Mouse (Mus musculus) heart, postnatal 14 days (tissue): ENCODE data around the gene Akap17b. TPM values are rescaled to one million over a fixed set of nuclear protein-coding genes. Genes with fewer than 3 reads are reported as not detected.
"Not testable (repeated sequence)": the region's sequence is repeated elsewhere in the genome, so short reads cannot be mapped to it uniquely, and the experiment has no call there.

ENCODE experiments used
- DNase-seq, 2 experiments: peaks; one replicate each; pipeline ENCODE4 v3.0.0; 2021 to 2022
- intact Hi-C: fragments of 180-260 bp; cut with DNase I; formaldehyde crosslinking; loops from one replicate; pipeline ENCODE4 v1.15.1; 2025
- long read RNA-seq, 2 experiments: library from polyadenylated mRNA; stranded (forward); transcript quantifications; one replicate each; pipeline ENCODE4 v2.0.0; 2021
- total RNA-seq, 2 experiments: library from RNA; stranded (reverse); gene quantifications; 2 replicates each; pipeline ENCODE4 v1.2.3; 2021

Akap17b gene
- 1 to 10 TPM; 1.9 to 2.2 TPM for total RNA-seq
- long read RNA-seq, experiment 1, full-length matches to known transcripts = 1 of 2 reads
- long read RNA-seq, experiment 1, partial matches to known transcripts = 1 of 2 reads
- long read RNA-seq, experiment 1, other reads (novel, unspliced or antisense) = 0 of 2 reads
- long read RNA-seq, experiment 2, full-length matches to known transcripts = 1 of 3 reads
- long read RNA-seq, experiment 2, partial matches to known transcripts = 0 of 3 reads
- long read RNA-seq, experiment 2, other reads (novel, unspliced or antisense) = 2 of 3 reads

- peak; percentile 74 to 80 for DNase-seq
- intact Hi-C loops = no loop called here
Observed at GRCm38 (mm10) chrX:36644657-36645551, at the start of gene Akap17b. Gene Akap17b, minus strand, starts transcription at chrX:36645395.

DNA sequence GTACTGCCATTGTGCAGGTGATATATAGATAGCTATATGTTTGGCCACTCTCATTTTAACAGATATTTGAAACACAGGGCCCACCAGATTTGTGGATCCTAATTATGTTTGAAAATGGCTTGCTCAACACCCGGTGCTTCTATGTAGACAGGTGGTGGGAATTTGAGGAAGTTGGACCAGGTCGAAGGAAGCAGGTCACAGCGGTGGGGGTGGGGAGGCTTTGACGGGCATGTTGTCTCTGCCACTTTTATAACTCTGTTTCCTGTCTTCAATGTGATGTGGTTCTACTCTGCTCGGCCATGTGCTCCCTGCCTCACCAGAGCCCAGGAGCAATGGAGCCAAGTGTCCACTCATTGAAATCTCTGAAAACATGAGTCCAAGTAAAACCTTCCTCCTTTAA lies 46.2 kb upstream of the Akap17b start:
- no peak for DNase-seq
- intact Hi-C loops = no loop called here

- intact Hi-C loops = no loop called here
- no peak for DNase-seq
Observed at GRCm38 (mm10) chrX:36689655-36690054, 44.5 kb upstream of the Akap17b start.

DNA sequence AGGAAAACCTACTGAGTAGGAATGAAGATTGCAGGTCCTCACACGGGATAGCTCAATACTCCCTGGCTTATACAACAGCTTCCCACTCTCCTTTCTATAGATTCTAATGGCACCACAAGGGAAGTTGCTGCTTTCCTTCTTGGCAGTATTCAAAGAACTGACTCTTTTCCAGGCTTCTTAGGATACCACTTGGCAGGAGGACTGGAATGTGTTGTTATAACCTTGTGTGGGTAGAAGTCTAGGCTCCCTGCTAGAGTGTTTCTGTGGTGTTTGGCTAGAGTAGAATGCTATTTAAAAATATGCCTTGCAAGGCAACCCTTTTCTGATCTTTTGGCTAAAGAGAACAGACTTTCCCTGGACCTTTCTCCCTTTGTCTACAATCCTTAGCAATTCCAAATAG lies 31.6 kb upstream of the Akap17b start:
- intact Hi-C loops = no loop called here
- DNase-seq = no peak

DNA sequence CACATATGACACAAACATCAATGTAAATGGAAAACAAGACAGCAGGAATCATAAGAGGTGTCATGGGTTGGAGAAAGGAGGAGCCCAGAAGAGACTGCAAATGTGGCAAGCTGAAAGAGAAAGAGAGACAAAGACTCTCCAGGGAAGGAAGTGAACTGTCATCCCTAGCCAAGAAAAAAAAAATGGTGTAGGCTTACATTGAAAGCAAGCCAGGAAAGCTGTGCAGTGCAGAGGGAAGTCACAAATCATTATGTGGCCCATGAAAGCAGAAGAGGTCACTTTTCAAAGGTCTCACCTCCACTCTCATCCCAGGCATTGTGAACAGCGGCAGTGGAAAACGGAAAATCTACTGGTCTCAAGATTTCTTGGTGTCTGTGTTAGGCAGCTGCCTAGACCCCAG lies 27.5 kb upstream of the Akap17b start:
- no peak for DNase-seq
- intact Hi-C loops = no loop called here

DNA sequence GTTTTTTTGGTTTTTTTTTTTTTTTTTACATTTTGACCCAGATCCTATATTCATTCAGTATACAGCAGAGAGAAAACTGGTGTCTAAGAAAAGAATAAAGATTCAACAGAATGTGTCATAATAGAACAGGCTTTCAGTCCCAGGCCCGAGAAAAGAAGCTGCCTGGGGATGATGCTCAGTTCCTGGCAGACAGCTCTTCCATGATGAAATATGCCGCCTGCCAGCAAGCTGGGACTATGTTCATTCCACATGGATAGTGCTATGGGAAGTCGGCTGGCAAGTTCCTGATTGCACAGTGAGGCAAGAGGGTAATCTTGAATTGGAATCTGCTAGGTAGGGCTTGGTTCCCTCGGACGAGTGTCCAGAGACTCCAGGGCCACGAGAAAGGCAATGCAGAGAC lies 5.1 kb downstream of the Akap17b start:
- intact Hi-C loops = no loop called here
- DNase-seq = peak; percentile 1 to 6

DNA sequence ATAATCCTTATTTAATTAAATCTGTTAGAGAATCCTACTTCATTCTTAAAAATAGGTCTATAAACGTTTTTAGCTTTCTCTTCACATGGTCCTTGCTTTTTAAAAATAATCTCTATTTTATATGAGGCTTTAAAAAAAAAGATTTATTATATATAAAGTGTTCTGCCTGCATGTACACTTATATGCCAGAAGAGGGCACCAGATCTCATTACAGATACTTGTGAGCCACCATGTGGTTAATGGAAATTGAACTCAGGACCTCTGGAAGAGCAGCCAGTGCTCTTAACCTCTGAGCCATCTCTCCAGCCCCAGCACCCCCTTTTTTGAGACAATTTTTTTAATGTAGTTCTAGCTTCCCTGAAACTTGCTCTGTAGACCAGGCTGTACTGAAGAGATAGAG lies 14.4 kb downstream of the Akap17b start:
- intact Hi-C loops = no loop called here
- no peak for DNase-seq

DNA sequence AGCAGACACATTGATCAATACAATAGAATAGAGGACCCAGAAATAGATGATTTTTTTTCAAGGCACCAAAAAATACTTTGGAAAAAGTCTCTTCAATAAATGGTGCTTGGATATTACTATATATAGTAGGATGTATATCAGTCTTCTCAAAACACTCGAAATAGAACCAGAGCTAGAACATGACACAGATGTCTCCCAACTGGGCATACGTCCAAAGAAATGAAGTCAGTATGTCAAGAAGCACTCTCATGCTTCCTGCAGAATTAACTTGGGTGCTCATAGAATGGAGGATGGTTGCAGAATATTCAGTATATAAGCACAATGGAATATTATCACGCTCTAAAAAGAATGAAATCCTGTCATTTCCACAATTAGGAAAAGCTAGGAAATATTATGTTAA lies 17.1 kb downstream of the Akap17b start:
- intact Hi-C loops = no loop called here
- no peak for DNase-seq

- DNase-seq = no peak
- intact Hi-C loops = no loop called here
Observed at GRCm38 (mm10) chrX:36609117-36609516, 36.1 kb downstream of the Akap17b start.

- DNase-seq = no peak
- intact Hi-C loops = no loop called here
Observed at GRCm38 (mm10) chrX:36604040-36604439, 41.2 kb downstream of the Akap17b start.

- DNase-seq = no peak
- intact Hi-C loops = no loop called here
Observed at GRCm38 (mm10) chrX:36602926-36603325, 42.3 kb downstream of the Akap17b start.

DNA sequence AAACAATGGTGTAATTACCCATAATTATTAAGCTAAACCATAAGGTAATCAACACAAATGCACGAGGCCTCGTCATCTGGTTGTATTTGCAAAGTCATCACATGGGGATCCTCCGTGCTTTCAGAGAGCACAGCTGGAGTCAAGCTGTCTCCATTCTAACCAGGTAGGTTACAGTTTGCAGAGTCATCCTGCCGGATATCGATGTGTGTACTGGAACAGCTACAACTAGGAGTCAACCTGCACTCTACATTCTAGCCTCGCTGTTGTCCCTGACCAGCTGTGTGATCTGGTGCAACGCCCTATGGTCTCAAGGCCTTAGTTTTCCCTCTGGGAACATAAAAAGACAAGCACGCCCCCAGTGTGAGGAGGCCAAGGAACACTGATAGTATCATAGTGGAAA lies 45.1 kb downstream of the Akap17b start:
- intact Hi-C loops = no loop called here
- no peak for DNase-seq

DNA sequence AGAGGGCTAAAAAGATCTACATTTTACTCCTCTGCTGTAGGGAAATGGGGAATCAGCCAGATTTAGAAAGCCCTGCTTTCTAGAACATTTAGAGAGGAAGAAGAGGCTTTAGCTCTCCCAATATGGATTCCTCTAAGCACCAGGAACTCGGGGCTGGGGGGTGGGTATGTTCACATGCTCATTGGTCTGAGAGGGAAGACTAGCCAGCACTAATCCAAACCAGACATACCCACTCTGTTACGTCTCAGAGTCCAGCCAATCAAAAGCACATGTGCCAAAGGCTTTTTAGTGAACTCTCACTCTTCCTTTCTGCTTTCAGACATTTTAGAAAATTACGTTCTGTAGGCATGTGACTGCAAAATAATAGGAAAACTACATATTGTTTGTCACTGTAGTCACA lies 45.5 kb downstream of the Akap17b start:
- intact Hi-C loops = no loop called here
- DNase-seq = no peak

DNA sequence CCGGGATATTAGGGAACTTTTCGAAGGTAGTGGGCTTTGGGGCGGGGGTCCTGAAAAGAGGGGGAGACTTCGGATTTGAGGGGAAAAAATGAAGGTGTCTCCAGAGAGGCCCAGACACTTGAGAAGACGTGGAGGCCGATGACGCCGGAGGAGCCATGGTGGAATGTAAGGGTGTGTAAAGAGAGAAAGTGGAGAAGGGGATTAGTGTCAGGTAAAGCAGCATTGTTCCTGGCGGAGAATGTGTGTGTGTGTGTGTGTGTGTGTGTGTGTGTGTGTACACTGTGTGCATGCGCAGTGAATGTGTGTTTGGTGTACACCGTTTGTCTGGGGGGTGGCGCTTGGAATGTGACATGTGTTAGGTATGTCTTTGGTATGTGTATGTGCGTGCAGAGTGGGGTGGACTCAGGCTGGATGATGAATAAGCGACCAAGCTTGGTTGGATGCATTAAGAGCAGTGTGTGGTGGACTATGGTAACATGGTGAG lies 46.3 kb downstream of the Akap17b start:
- DNase-seq = peak in 1 of 2 experiments; percentile 1

DNA sequence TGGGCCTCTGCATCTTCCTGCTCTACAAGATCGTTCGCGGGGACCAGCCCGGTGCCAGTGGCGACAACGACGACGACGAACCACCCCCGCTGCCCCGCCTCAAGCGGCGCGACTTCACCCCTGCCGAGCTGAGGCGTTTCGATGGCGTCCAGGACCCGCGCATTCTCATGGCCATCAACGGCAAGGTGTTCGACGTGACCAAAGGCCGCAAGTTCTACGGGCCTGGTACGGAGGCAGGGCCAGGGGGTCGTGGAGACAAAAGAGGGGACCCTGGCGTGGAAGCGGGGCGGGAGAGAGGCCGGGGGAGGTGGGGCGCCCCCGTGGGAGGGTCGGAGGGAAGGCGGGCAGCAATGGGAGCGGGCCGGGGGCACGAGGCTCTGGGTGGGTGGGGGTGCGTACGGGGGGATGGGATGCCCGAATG lies 46.8 kb downstream of the Akap17b start:
- DNase-seq = no peak
- intact Hi-C loops = no loop called here

More for the DNA sequence above, 46.3 kb downstream of the Akap17b start:
- intact Hi-C loops = no loop called here

DNA sequence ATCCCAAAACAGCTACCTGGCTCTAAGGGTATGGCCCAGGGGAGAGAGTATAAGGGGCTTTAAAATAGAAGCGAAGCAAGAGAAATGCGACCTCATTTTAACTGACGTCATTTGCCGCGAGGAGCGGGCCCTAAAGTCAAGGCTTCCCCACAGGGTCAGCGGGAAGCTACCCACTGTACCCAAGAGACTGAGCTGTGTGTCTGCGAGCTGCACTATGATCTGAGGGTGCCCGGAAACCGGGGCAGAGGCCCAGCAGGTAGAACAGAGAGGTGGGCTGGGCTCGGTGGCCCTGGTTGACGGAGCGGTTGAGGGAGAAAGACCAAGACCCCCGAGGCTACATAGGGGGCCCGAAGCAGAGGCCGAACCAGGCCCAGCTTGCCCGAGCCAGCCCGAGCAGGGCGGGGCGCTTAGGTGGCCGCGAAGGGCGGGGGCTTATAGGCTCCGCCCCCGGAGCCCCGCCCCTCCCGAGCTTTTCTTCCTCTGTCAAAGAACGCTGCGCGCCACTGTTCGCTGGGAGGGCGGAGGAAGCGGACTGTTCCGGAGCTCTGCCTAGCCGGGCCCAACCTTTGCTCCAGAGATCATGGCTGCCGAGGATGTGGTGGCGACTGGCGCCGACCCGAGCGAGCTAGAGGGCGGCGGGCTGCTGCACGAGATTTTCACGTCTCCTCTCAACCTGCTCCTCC lies 47.3 kb downstream of the Akap17b start, which contains the start of gene Pgrmc1:
TSS of gene Pgrmc1 (plus strand) at position 500 of the 683 bp plus-strand sequence.
- peak; percentile 85 to 87 for DNase-seq
- intact Hi-C loops = no loop called here

DNA sequence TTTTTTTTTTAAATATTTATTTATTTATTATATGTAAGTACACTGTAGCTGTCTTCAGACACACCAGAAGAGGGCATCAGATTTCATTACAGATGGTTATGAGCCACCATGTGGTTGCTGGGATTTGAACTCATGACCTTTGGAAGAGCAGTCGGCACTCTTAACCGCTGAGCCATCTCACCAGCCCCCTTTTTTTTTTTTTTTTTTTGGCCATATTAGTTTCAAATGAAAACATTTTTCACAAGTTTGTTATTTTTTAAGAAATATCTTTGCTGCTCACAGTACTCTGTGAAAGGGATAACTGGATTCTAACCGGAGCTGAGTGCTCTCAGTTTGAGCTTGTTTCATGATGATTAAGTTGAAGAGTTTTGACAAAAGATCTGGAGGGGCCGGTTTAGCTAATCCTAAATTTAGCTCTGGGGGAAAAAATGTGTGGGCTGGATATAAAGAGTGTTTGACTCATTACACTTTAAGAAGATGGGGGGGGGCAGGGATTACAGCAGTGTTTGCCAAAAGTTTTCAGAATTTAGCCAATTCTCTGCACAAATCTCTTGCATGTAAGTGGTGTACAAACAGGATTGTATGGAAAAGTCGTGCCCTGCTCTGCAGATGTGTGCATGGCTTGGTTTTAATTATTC lies 48.6 kb downstream of the Akap17b start:
- DNase-seq, intact Hi-C loops: not testable (repeated sequence)

DNA sequence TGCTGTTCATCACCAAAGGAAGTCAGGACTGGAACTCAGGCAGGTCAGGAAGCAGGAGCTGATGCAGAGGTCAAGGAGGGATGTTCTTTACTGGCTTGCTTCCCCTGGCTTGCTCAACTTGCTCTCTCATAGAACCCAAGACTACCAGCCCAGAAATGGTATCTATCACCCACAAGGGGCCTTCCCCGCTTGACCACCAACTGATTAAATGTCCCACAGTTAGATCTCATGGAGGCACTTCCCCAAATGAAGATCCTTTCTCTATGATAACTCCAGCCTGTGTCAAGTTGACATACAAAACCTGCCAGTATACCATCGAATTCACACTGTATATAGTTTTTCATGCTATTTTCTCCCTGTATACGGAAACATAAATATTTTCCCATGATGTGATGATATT lies 49.9 kb downstream of the Akap17b start:
- intact Hi-C loops = no loop called here
- DNase-seq = no peak

GRCm38 (mm10) chrX:36591539-36591938 lies 53.7 kb downstream of the Akap17b start:
- intact Hi-C loops = no loop called here

DNA sequence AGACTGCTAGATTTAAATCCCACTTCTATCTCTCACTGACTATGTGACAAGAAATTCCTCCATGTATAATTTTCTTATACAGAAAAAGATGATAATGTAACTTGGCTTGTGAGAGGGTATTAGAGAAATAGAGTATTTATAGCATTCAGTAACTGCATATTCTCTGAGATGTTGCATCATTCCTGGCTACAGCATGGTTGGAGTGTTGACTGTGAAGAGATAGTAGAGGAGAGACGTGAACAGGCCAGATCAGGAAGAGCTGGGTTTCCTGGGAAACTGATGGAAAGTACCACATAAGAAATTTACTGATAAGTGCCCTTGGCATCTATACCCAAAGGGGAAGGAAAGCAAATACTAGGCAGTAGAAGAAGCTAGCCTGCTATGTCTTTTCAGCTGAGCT lies 54.1 kb downstream of the Akap17b start:
- intact Hi-C loops = no loop called here

More at GRCm38 (mm10) chrX:36591539-36591938, 53.7 kb downstream of the Akap17b start:
- DNase-seq = no peak

More for the DNA sequence above, 54.1 kb downstream of the Akap17b start:
- DNase-seq = no peak
